Mouse (Mus musculus): ENCODE measurements at regions not wholly inside any gene's neighbourhood (a gene's known extent, or its start where the extent isn't known, plus 50 kb on each side); places are given as distances from the start of the nearest gene placed in this dataset.

DNA sequence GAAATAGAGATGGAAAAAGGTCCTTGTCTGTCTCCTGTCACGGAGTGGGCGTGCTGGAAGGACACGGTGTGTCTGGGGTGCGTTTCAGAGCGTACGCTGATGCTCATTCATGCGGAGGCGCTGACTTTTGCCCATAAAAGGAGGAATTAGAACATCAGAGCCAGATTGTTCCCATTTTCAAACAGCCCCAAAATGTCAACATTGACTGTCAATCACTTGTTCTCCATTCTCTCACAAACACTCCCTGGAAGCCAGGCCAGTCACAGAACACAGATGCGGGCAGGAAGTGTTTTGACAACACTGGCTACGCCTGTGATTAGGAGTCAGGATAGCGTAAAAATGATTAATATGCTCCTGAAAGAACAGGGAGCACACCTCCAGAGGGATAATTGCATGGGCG lies 157.1 kb upstream of the Ankrd55 start:
- TF ChIP-seq CTCF (IDR thresholded peaks at IDR 0.05; ENCODE audit: control insufficient read depth, insufficient read depth, insufficient read length) (no peak), MYOG (IDR thresholded peaks at IDR 0.05; ENCODE audit: control insufficient read depth, extremely low read depth, insufficient read length) (no peak), USF1 (IDR thresholded peaks at IDR 0.05; ENCODE audit: low read depth) (no peak), CEBPB (IDR thresholded peaks at IDR 0.05; ENCODE audit: low read depth) (no peak), MYOD1 (IDR thresholded peaks at IDR 0.05; ENCODE audit: control insufficient read depth, insufficient read length, low read depth) (no peak), FOSL1 (IDR thresholded peaks at IDR 0.05; ENCODE audit: insufficient read depth, low read length, poor library complexity, severe bottlenecking) (no peak)
